Mouse (Mus musculus) forebrain, embryonic 10.5 days (tissue): ENCODE data around the gene Smim6. TPM values are rescaled to one million over a fixed set of nuclear protein-coding genes. Genes with fewer than 3 reads are reported as not detected.

ENCODE experiments used
- DNase-seq: peaks from one replicate; pipeline ENCODE4 v3.0.0-alpha.2; 2017; ENCODE audit warnings: low spot score; ENCODE audit errors: extremely low spot score
- H3K27ac ChIP-seq: fragments of 300-500 bp; sonication (generic); 2 replicates; pipeline ENCODE4 v1.5.1; 2016; ENCODE audit warnings: mild to moderate bottlenecking
- H3K27me3 ChIP-seq: fragments of 300-500 bp; sonication (generic); 2 replicates; pipeline ENCODE4 v1.6.1; 2016; ENCODE audit warnings: mild to moderate bottlenecking; ENCODE audit not compliant: poor library complexity, severe bottlenecking
- H3K36me3 ChIP-seq: fragments of 300-500 bp; sonication (generic); replicated peaks from 2 replicates; pipeline ENCODE4 v1.6.1; 2016; ENCODE audit warnings: mild to moderate bottlenecking, moderate library complexity
- H3K4me1 ChIP-seq: fragments of 300-500 bp; sonication (generic); 2 replicates; pipeline ENCODE4 v1.6.1; 2016
- H3K4me3 ChIP-seq: fragments of 300-500 bp; sonication (generic); 2 replicates; pipeline ENCODE4 v1.5.1; 2016; ENCODE audit warnings: mild to moderate bottlenecking, moderate library complexity
- H3K9me3 ChIP-seq: fragments of 300-500 bp; sonication (generic); 2 replicates; pipeline ENCODE4 v1.6.1; 2016; ENCODE audit warnings: mild to moderate bottlenecking, moderate library complexity
- WGBS: fragments of 180-500 bp; shearing (Covaris S2); methylation state at CpG from one replicate; pipeline ENCODE4 v1.1.7; 2016; 5-methylcytosine and 5-hydroxymethylcytosine counted together
- polyA plus RNA-seq: library from polyadenylated mRNA; unstranded; fragments of >200 nt; fragmentation: Nextera tagmentation; extraction: Ambion mirVana; gene quantifications from 2 replicates; pipeline ENCODE4 v1.2.1, GENCODE M21; 2016

Smim6 gene
- polyA plus RNA-seq, result 0.83 and 1.7 TPM in 2 replicates

GRCm38 (mm10) chr11:115911632-115912376 lies at the start of gene Smim6:
Smim6 (plus strand) TSS chr11:115912017.
- Histone ChIP-seq H3K4me1 (no peaks in the 10 kb centered on the region), H3K9me3 (no peaks in the 10 kb centered on the region), H3K36me3 (peaks cover 60% of the 10 kb centered on the region), H3K27ac (no peak within 1 kb of the TSS), H3K27me3 (no peaks in the 10 kb centered on the region), H3K4me3 (no peak within 1 kb of the TSS)
- DNase-seq, result no peak
- 83% methylated on average over 11 of the region's 11 CpGs for WGBS

- Histone ChIP-seq H3K27ac (no peak overlapping the region), H3K9me3 (no peaks in the 10 kb centered on the region), H3K36me3 (no peaks in the 10 kb centered on the region), H3K27me3 (peaks cover 51% of the 10 kb centered on the region), H3K4me3 (no peak overlapping the region), H3K4me1 (peaks cover 28% of the 10 kb centered on the region)
- no peak for DNase-seq
- 86% methylated on average over 8 of the region's 8 CpGs for WGBS
These were observed 47.9 kb upstream of the Smim6 start for GRCm38 (mm10) chr11:115863895-115864294.

DNA sequence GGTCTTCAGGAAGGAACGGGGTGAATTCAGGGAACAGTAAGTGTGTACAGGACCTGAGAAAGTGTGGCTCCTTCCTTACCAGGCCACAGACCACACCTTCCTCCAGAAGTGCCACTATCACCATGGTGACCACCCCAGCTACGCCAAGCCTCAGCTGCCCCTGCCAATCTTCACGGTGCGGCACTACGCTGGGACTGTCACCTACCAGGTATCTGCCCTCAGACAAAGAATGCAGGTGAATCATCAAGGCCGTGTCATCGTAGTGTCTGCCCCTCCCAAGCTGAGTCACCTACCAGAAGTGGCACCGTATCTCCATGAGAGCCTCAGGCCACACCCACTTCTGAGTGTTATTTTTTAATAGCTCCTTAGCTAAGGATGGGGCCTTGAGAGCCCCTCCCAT lies 42.4 kb upstream of the Smim6 start:
- H3K27me3 ChIP-seq, result peaks cover 7% of the 10 kb centered on the region; the same call in 1 of the 2 replicates
- DNase-seq, result no peak
- no peaks in the 10 kb centered on the region for H3K9me3 ChIP-seq
- no peaks in the 10 kb centered on the region for H3K36me3 ChIP-seq
- no peak overlapping the region for H3K4me3 ChIP-seq
- 89% methylated on average over 8 of the region's 8 CpGs for WGBS
- H3K27ac ChIP-seq, result no peak overlapping the region
- H3K4me1 ChIP-seq, result peaks cover 15% of the 10 kb centered on the region

GRCm38 (mm10) chr11:115872437-115872836 lies 39.4 kb upstream of the Smim6 start:
- DNase-seq, result no peak
- Histone ChIP-seq H3K27me3 (no peaks in the 10 kb centered on the region), H3K9me3 (no peaks in the 10 kb centered on the region), H3K4me1 (peaks cover 7% of the 10 kb centered on the region; the same call in 1 of the 2 replicates), H3K36me3 (no peaks in the 10 kb centered on the region), H3K4me3 (no peak overlapping the region), H3K27ac (no peak overlapping the region)
- WGBS, result 84% methylated on average over 4 of the region's 4 CpGs

DNA sequence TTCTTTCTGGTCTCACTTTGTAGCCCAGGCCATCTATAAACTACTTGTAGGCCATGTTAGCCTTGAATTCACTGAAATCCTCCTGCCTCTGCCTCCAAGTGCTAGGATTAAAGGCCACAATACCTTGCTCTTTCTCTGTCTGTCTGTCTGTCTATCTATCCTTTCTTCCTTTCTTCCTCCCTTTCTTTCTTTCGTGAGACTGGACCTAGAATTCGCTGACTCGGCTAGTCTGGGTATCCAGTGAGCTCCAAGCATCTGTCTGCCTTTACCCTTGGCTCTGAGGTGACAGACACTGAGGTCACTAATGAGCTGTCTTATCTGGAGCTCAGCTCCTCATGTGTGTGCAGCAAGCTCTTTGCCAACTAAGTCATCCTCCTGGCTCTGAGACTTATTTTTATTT lies 35.9 kb upstream of the Smim6 start:
- Histone ChIP-seq H3K27ac (no peak overlapping the region), H3K36me3 (no peaks in the 10 kb centered on the region), H3K4me3 (no peak overlapping the region), H3K9me3 (no peaks in the 10 kb centered on the region), H3K4me1 (peaks cover 10% of the 10 kb centered on the region; the same call in 1 of the 2 replicates), H3K27me3 (no peaks in the 10 kb centered on the region)
- WGBS, result 92% methylated on average over 3 of the region's 3 CpGs
- DNase-seq, result no peak

DNA sequence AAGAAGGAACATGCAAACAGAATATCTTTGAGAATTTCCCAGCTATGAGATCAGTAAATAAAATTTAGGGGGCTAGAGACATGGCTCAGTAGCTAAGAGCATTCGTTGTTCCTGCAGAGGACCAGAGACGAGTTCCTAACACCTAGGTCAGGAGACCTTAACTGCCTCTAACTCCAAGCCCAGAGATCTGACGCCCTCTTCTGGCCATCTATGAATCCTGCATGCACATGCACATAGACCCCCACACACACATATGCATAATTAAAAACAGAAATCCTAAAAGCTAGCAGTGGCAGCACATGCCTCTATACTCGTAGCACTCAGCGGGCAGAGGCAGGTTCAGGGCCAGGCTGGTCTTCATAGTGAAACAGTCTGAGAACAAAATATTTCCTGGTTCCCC lies 35.4 kb upstream of the Smim6 start:
- Histone ChIP-seq H3K9me3 (no peaks in the 10 kb centered on the region), H3K27ac (no peak overlapping the region), H3K27me3 (no peaks in the 10 kb centered on the region), H3K4me1 (peaks cover 10% of the 10 kb centered on the region; the same call in 1 of the 2 replicates), H3K4me3 (no peak overlapping the region), H3K36me3 (no peaks in the 10 kb centered on the region)
- WGBS, result 79% methylated on average over 5 of the region's 5 CpGs
- no peak for DNase-seq

GRCm38 (mm10) chr11:115877174-115877755 lies 34.6 kb upstream of the Smim6 start:
- Histone ChIP-seq H3K4me1 (peaks cover 10% of the 10 kb centered on the region; the same call in 1 of the 2 replicates), H3K27ac (no peak overlapping the region), H3K9me3 (no peaks in the 10 kb centered on the region), H3K27me3 (peaks cover 7% of the 10 kb centered on the region; the same call in 1 of the 2 replicates), H3K4me3 (no peak overlapping the region), H3K36me3 (no peaks in the 10 kb centered on the region)
- WGBS, result 82% methylated on average over 6 of the region's 6 CpGs
- DNase-seq, result no peak

GRCm38 (mm10) chr11:115878071-115878470 lies 33.7 kb upstream of the Smim6 start:
- no peak for DNase-seq
- no peaks in the 10 kb centered on the region for H3K9me3 ChIP-seq
- H3K4me3 ChIP-seq, result no peak overlapping the region
- peaks cover 10% of the 10 kb centered on the region; the same call in 1 of the 2 replicates for H3K4me1 ChIP-seq
- peaks cover 15% of the 10 kb centered on the region for H3K27me3 ChIP-seq
- H3K27ac ChIP-seq, result no peak overlapping the region
- WGBS, result 78% methylated on average over 8 of the region's 8 CpGs
- H3K36me3 ChIP-seq, result no peaks in the 10 kb centered on the region

- DNase-seq, result peak; percentile 62
- H3K9me3 ChIP-seq, result no peaks in the 10 kb centered on the region
- no peak overlapping the region for H3K27ac ChIP-seq
- H3K27me3 ChIP-seq, result peaks cover 30% of the 10 kb centered on the region
- H3K36me3 ChIP-seq, result no peaks in the 10 kb centered on the region
- H3K4me3 ChIP-seq, result no peak overlapping the region
- WGBS, result 23% methylated on average over 5 of the region's 5 CpGs
- H3K4me1 ChIP-seq, result peaks cover 10% of the 10 kb centered on the region; the same call in 1 of the 2 replicates
These were observed 30.8 kb upstream of the Smim6 start for GRCm38 (mm10) chr11:115881002-115881401.

- no peak for DNase-seq
- Histone ChIP-seq H3K27ac (no peak overlapping the region), H3K4me1 (no peaks in the 10 kb centered on the region), H3K27me3 (peaks cover 30% of the 10 kb centered on the region), H3K4me3 (no peak overlapping the region), H3K36me3 (no peaks in the 10 kb centered on the region), H3K9me3 (no peaks in the 10 kb centered on the region)
- WGBS, result 43% methylated on average over 17 of the region's 17 CpGs
These were observed 28.6 kb upstream of the Smim6 start for GRCm38 (mm10) chr11:115883251-115883650.

DNA sequence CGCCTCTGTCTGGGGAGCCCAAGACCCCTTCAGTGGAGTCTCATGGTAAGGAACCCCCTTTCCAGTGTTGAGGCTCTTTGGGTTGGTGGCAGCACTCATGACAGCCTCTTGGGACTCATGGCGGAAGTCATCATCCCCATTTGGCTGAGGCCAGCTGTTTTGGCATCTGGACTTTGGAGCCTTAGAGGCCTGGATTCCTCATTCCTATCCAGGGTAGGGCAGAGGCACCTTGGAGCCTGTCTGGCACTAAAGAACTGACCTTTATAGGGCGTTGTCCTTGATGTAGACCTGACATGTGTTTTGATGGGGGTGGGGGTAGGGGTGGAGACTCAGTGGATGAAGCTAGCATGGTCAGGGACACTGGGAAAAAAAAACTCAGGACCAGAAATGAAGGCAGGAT lies 27.5 kb upstream of the Smim6 start:
- WGBS, result 94% methylated on average over 3 of the region's 3 CpGs
- Histone ChIP-seq H3K27ac (no peak overlapping the region), H3K27me3 (peaks cover 30% of the 10 kb centered on the region), H3K4me3 (no peak overlapping the region), H3K4me1 (no peaks in the 10 kb centered on the region), H3K9me3 (no peaks in the 10 kb centered on the region), H3K36me3 (no peaks in the 10 kb centered on the region)
- no peak for DNase-seq

- Histone ChIP-seq H3K27me3 (peaks cover 30% of the 10 kb centered on the region), H3K27ac (no peak overlapping the region), H3K4me1 (no peaks in the 10 kb centered on the region), H3K4me3 (no peak overlapping the region), H3K36me3 (no peaks in the 10 kb centered on the region), H3K9me3 (no peaks in the 10 kb centered on the region)
- DNase-seq, result no peak
- 80% methylated on average over 11 of the region's 11 CpGs for WGBS
These were observed 26.5 kb upstream of the Smim6 start for GRCm38 (mm10) chr11:115885281-115885680.

GRCm38 (mm10) chr11:115886446-115886845 lies 25.4 kb upstream of the Smim6 start:
- H3K4me1 ChIP-seq, result no peaks in the 10 kb centered on the region
- 90% methylated on average over 11 of the region's 11 CpGs for WGBS
- H3K27ac ChIP-seq, result no peak overlapping the region
- DNase-seq, result no peak
- H3K36me3 ChIP-seq, result no peaks in the 10 kb centered on the region
- H3K27me3 ChIP-seq, result peaks cover 30% of the 10 kb centered on the region
- H3K4me3 ChIP-seq, result no peak overlapping the region
- no peaks in the 10 kb centered on the region for H3K9me3 ChIP-seq
